Mouse (Mus musculus) ovary, postnatal 10 days (tissue): ENCODE results near the gene Rcc2.

Source experiments
- DNase-seq: peaks from one replicate; pipeline ENCODE4 v3.0.0; 2022; ENCODE audit warnings: low spot score

Rcc2 gene

DNA sequence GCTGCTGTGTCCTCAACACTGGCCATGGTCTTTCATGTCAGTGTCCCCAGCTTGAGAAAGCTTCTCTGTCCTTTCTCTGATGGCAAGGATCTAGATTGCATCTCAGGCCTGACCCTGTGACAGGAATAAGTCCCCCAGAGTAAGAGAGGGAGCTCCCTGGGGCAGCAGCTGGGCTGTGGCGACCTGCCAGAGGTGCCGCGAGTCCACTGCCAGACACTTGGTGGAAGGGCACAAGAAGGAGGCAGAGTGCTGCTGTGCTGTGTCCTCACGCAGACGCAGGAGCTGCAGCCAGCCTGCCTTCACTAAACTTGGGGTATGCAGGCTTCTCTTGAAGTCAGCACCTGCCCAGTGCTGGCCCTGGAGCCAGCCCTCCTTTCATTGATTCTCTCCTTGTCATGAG is 11.0 kb downstream of the Rcc2 start:
- DNase-seq: no peak

DNA sequence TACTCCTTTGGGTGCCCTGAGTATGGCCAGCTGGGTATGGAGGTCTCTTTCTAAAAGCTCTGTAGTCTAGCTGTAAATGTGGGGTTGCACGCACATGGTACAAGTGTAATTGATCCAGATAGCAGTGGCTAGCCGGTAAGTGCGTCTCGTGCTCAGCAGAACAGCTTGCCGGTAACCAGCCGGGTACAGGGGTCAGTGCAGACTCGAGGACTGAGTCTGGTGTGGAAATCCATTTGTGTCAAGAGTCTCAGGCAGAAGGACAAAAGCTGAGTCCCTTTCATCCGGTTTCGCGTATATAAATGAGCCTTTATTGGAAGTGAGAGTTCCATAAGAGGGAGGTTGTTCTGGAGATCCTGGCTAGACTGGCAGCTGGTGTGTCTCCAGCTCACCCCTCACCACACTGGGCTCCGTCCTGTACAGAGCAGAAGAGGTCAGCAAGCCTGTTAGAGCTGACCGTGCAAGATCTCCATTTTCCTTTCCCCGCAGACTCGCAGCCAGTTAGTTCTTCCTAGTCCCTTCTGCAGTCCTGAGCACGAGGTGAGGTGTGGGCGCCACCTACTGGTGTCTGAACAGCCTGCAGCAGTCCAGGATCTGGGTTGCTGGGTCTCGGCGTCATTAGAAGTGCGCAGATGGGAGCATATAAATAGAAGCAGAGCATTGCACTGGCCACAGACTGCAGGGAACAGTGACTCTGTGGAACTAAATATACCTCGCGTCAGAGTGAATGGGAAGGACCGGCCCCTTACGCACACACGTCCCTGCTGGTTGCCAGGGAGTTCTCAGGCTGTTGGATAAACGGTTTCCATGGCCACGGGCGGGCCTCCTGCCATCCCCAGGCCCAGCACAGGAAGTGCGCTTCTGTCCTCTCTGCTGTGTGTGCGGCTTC is 13.4 kb downstream of the Rcc2 start:
- DNase-seq: peak; percentile 77

DNA sequence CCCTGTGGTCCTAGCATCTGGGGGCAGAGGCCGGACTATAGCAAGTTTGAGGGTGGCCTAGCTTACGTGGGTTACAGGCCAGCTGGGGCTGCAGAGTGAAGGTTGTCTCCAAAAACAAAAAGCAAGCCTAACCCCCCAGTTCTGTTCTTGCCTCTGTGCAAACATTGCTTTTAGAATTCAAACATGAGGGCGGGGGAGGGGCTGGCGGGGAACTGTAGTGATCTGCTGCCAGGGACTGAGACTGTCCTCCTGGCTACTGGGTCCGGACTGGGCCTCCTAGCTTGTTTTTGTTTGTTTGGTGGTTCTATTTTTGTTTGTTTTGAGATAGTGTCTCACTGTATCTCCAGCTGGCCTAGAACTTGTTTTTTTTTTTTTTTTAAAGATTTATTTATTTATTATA is 14.2 kb downstream of the Rcc2 start:
- no peak for DNase-seq

DNA sequence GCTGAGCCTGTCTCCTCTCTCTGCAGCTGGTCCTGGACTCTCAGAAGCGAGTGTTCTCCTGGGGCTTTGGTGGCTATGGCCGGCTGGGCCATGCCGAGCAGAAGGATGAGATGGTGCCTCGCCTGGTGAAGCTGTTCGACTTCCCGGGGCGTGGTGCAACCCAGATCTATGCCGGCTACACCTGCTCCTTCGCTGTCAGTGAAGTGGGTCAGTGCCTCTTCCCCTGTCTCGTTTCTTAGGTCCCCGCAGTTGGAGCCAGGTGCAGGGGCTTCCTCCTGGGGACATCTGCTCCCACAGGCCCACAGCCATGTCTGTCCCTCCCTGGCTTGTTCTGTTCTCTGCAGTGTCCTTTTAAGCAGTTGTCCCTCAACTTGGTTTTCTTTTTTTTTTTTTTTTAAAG is 16.7 kb downstream of the Rcc2 start:
- DNase-seq: no peak

DNA sequence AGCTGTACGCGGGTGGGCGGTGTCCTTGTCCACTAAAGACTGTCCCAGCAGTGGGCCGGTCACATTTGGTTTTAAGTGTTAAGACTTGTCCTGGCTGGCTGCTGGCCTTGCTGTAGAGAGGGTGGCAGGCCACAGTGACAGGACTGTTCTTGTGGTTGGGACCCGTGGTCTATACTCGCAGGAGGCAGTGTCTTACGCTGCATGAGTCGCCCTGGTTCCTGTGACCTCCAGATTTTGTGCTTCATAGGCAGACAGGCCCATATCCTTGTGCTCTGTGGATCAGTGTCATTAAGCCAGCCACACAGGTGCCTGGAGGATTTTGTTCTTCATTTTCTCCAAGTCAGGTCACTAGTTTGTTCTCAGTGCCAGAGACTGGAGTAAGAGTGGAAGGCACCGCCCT is 18.1 kb downstream of the Rcc2 start:
- no peak for DNase-seq

DNA sequence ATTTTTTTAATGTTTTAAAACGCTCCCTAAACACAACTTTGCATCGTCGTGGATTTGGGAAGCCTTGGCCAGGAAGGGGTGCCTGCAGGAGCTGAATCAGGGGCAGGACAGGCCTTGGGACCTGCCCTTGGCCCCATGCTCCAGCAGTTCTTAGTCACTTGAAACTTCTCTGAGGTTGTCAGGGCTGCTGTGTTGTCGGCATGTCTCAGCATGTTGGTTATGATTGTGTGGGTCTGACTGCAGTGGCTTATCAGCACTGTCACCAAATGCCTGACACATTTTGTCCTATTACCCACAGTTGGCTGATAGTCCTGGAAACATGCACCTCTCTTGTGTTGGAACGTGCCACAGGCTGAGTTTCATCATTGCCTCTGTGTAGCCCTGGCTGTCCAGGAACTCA is 19.8 kb downstream of the Rcc2 start:
- no peak for DNase-seq

DNA sequence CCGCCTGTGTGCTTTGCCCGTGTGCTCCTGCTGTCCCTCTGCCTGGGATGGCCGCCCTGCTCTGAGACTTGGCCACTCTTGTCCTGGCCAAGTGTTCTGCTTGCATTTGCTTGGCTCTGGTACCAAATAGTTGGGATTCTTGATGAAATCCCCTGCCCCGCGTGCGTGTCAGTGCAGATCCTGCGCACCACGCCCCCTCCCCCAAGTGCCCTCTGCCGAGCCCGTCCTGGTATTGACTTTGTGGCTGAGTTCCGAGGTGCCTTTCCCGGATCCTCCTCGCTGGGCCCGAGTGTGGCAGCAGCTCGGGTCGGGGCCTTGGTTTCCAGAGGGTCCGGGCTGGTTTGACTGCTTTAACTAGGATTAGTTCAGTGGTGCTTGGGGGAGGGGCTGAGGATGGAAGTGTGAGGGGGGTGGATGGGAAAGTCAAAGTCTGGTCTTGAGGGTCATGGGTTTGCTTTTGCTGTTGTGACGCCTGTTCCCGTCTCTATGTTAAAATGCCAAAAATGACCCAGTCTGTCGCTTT is 21.7 kb downstream of the Rcc2 start:
- DNase-seq: no peak

DNA sequence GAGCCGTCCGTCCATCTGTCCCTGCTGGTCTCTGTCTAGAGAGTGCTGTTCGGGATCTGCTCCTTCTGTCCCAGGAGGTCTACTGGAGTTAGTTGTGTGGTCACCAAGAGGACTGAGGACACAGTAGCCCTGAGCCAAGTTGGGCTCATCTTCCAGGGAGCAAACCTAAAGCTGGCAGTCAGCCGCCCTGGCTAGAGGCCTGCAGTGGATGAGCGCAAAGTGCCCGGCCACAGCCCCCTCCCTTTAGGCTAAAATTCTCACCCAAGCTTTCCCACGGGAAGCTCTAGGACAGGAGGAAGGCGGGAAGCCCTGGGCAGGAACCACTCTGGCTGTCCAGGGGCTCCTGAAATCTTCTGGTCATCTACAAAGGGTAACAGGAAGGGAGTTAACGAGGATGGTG is 22.4 kb downstream of the Rcc2 start:
- no peak for DNase-seq

DNA sequence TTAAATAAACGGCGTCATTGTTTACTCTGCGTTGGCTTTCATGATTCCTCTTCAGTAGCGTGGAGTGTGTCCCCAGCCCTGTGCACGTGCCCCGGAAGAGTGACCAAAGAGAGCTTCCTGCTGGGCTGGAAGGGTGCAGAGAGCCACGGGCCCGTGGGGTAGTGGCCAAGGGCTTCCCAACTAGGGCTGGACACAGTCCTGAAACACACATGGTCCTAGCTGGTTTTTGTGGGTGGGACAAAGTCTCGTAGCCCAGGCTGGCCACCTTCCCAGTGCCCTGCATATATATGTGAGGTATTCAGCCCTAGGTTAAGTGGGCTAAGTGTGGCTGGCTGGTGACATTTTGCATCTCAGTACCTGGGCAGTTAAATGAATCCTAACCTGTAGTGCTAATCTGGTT is 22.9 kb downstream of the Rcc2 start:
- DNase-seq: no peak

DNA sequence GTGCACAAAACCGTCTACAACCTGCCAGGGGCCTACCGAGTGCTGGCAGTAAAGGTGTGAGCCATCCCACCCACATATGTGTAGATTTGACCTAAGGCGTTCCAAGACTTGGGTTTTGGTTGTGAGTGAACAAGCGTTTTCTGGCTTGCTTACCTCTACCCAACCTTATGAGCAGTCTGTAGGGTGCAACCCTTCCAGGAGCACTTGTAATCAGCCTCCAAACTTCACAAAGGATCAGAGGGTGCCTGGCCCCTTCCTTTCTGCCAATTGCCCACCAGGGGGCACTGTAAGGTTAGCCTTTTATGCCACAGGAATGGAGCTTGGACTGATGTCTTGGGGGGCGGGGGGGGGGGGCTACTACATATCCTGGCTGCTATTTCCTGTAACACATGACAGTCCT is 23.5 kb downstream of the Rcc2 start:
- DNase-seq: no peak

DNA sequence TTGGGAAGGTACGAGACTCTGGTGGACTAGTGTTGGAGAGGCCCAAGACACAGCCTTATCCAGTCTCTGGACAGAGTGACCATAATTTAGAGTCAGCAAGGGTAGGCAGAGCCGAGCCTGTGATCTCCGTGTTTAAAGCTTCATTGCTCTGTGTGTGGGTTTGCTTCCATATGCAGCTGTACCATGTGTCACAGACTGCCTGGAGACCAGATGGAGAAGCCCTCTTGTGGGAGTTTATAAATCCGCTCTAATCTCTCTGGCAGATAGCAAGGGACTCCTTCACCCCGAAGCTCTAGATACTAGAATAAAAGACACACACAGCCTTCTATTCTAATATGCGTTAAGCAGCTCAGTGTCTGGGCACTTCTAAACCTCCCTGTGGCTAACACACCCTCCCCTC is 24.4 kb downstream of the Rcc2 start:
- no peak for DNase-seq

DNA sequence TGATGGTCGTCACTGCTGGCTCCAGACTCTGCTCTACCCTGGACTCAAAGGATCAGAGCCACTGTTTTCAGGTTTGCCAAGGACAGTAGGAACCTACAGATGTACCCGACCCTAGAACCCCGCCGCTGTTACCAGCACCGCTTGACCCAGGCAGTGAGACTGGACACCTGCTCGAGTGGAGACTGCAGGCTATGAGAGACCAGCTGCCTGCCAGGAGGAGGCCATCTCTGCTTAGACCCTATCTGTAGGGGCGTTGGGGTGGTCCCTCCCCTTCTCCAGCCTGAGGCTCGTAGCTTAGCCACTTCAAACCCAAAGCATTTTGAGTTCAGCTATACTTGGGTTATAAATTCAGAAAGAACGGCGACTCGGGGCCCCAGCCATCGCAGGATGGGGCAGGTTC is 26.6 kb downstream of the Rcc2 start:
- DNase-seq: no peak

DNA sequence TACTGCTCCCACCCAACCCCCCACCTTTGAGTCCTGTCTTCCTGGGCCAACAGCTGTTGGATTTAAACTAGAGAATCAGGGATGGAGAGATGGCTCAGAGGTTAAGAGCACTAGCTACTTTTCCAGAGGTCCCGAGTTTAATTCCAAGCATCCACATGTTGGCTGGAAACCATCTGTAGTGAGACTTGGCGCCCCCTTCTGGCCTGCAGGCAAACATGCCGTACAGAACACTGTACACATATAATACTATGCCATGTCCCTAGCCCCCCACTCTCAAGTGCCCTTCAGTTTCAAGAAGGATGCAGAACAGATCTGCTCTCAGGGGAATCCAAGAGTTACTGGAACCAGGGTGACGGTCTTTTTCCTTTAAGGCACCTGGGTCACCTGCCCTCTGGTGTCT is 31.3 kb downstream of the Rcc2 start:
- DNase-seq: no peak

DNA sequence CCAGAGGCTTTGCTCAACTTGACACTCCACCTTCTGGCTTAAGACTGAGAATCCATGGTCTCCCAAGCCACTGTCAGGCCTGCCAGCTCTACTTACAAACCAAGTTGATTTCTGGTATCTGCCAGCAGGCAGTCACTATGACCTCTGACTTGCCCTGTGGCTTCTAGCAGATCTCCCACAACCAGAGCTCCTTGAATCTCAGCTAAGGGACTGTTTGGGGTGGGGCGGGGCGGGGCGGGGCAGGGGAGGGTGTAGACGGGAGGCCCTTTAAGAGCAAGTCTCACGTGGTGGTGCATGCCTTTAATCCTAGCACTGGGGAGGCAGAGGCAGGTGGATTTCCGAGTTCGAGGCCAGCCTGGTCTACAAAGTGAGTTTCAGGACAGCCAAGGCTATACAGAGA is 32.5 kb downstream of the Rcc2 start:
- DNase-seq: no peak

DNA sequence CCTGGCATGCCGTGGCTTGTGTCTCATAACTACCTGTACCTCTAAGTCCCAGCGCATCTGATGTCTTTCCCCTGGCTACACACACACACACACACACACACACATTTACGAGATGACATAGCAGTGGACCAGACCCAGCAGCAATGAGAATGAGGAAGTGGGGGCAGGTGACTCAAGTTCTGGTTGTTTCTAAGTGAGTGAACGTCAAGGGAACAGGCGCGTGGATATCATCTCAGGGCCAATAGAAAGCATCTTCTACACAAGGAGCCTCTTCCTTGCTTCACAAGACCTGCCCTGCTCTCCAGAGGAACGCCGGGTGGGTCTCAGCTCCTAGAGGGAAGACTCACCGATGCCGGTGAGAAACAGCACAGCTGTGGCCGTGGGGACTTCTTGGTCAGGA is 40.3 kb downstream of the Rcc2 start:
- DNase-seq: no peak

DNA sequence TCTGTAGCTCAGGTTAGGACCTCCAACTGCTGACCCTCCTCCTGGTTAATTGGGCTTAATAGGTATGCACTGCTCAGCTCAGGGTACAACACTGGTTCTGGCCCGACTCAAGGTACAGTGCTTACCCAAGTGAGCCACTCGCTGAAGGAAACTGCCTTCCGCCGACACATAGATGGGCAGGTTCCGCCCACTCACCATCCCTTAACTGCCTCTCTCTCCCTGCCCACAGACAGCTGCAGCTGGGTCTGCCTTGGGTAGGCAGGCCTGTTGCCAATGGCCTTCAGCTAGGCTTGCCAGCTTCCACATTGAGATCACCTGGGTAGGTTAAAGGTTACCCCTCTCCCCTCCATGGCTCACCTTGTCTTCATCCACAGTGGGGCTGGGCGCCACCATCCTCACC is 41.1 kb downstream of the Rcc2 start:
- no peak for DNase-seq

DNA sequence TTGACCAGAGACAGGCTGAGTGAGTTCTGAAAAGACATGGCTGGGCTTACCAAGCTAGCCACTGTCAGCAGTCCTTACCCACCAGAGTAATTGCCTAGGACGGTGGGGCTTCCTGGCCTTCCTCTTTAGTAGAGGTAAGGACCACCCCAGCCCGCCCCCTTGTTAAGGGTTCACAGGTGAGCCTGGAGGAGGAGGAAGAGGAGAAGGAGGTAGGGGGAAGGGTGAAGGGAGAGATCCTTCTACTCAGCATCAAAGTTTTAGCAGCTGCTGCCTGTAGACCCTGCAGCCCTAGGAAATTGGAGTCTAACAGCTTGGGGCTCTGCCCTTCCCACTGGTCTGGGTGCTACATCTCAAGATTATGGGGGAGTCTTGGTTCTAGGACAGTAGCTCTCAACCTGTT is 42.2 kb downstream of the Rcc2 start, which contains the start of gene Padi6:
TSS of gene Padi6 (minus strand) at position 101 of the 400 bp plus-strand sequence.
- DNase-seq: no peak

DNA sequence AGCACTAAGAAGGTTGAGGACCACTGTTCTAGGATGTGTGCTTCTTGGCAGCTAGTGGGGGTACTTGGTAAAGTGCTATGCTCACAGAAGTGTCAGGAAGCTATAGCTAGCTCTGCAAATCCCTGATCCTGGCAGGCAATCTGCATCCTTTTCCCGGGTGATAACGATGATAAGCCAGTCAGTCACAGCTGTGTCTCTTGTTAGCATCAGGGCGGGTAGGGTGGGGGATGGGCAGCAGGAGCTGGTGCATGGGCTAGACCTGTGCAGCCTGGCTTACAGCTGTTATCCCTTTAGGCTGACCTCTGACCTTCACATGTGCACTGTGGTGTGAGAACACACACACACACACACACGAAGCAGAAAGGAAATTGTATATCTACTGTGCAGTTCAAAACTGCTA is 42.7 kb downstream of the Rcc2 start:
- no peak for DNase-seq

DNA sequence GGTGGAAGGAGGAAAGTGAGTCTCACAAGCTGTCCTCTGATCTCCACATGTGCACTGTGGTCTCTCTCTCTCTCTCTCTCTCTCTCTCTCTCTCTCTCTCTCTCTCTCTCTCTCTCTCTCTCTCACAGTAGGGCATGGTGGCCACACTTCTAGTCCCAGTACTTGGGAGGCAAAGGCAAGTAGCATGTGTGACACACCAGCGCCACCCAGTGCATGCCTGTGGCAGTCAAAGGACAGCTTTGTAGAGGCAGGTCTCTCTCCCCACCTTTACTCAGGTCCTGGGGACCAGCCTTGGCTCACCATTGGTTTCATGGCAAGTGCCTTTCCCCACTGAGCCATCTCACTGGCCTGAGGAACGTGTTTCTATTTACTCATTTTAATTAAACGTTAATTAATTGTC is 44.3 kb downstream of the Rcc2 start:
- DNase-seq: no peak

DNA sequence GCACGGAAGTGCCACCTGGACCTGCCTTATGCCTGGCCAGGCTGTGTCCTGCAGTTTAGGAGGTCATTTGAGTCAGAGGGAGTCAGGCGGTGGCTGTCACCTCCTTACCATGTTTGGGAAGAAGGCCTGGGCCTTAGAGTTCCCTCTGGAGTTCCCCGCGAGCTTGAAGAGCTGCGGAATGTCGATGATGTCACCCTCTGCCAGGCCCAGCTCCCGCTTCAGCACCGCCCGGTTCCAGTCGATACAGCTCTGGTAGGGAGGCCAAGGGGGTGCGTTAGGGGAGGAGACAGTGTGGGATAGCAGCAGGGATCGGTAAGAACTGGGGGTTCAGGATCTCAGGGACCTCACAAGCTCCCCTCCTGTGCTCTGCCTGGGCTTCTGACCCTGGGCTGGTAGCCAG is 47.6 kb downstream of the Rcc2 start:
- no peak for DNase-seq

DNA sequence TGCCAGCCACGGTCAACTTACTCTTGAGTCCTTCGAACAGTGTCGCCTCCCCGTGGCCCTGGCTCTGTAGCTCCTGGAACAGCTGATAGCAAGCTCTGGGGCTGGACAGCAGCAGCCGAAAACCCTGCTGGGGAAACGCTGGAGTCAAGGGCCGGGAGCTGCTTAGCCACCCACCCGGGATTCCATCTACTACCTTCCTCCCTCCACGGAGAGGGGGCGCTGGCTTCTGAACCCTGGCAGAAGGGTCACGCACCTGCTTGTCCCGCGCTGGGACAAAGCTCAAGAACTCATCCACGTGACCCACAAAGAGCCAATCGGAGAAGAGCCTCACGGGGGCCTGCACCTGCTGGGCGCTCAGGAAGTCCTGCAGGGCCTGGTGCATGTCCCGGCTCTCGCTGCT is 50.0 kb downstream of the Rcc2 start:
- DNase-seq: no peak

DNA sequence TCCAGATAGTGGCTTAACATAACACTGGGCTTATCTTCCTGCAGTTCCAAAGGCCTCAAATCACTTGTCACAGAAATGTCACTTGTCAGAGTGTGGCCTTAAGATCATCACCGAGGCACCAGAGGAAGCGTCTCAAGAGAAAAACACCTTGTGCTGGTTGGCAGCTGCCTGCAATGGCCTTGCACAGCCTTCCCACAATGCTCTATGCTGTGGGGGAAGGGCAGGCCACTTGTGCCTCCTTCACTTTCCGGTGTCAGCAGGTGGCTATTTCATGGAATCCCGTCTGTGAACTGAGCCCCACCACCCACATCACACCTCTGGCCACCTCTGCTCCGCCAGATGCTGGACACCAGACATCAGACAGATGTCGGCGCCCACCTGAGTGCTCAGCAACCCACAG is 53.0 kb downstream of the Rcc2 start:
- no peak for DNase-seq

DNA sequence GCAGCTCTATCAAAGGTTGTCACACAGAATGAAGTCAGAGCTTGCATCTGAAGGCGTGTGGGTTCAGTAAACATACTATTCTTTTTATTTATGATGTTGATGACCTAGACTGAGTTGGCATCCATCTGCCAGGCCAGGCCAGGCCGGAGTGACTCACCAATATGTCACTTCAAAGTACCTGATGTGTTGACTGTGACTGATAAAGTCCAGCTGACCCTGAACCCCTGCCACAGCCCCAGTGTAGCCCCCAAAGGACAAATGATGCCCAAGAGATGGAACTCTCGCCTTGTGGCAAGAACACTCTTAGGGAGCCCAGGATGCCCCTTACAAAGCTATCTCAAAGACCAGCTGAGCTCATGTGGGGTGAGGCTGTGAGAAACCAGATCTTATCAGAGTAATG is 55.5 kb downstream of the Rcc2 start:
- DNase-seq: no peak

DNA sequence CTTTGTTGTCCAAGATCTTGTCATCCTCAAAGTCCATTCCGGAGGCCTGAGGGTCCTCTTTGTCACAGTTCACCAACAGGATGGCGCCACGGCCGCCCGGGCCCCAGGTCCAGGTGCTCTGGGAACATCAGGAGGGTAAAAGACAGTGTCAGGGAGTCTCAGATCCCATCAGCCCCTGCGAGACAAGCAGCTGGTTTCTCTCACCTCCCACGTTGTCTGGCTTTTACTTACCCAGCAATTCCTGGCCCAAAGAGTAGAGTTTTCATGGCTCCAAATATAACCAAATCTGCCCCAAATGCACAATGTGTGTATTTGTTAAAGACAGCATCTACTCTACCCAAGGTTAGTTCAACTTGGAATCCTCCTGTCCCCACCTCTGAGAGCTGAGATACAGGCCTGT is 61.3 kb downstream of the Rcc2 start:
- DNase-seq: no peak
